Mouse (Mus musculus) kidney, embryonic 16.5 days (tissue): ENCODE data around the gene Cenpf. TPM values are rescaled to one million over a fixed set of nuclear protein-coding genes. Genes with fewer than 3 reads are reported as not detected.
"Not testable (repeated sequence)": the region's sequence is repeated elsewhere in the genome, so short reads cannot be mapped to it uniquely, and the experiment has no call there.

Experiments used
- ATAC-seq: fragments of 200-750 bp; cut with Nextera tagmentation; 2 replicates; pipeline ENCODE4 v1.8.0; 2017; ENCODE audit warnings: moderate TSS enrichment; ENCODE audit not compliant: low FRiP score, low TSS enrichment
- H3K27ac ChIP-seq: fragments of 300-500 bp; sonication (generic); 2 replicates; pipeline ENCODE4 v1.5.1; 2014; ENCODE audit warnings: low read length
- H3K27me3 ChIP-seq: fragments of 300-500 bp; sonication (generic); 2 replicates; pipeline ENCODE4 v1.6.1; 2014; ENCODE audit warnings: low read length, control low read depth, mixed read lengths; ENCODE audit not compliant: insufficient read depth
- H3K36me3 ChIP-seq: fragments of 300-500 bp; sonication (generic); 2 replicates; pipeline ENCODE4 v1.6.1; 2014; ENCODE audit warnings: low read length, control low read depth, mixed read lengths; ENCODE audit not compliant: insufficient read depth
- H3K4me1 ChIP-seq: fragments of 300-500 bp; sonication (generic); 2 replicates; pipeline ENCODE4 v1.6.1; 2014; ENCODE audit warnings: low read length, control low read depth, mixed read lengths; ENCODE audit not compliant: insufficient read depth
- H3K4me2 ChIP-seq: fragments of 300-500 bp; sonication (generic); replicated peaks from 2 replicates; pipeline ENCODE4 v1.6.1; 2014; ENCODE audit warnings: low read depth, low read length
- H3K4me3 ChIP-seq: fragments of 300-500 bp; sonication (generic); 2 replicates; pipeline ENCODE4 v1.5.1; 2014; ENCODE audit warnings: mild to moderate bottlenecking, low read length
- H3K9ac ChIP-seq: fragments of 300-500 bp; sonication (generic); replicated peaks from 2 replicates; pipeline ENCODE4 v1.6.1; 2014; ENCODE audit warnings: low read length
- H3K9me3 ChIP-seq: fragments of 300-500 bp; sonication (generic); 2 replicates; pipeline ENCODE4 v1.6.1; 2016; ENCODE audit warnings: low read length, control low read depth
- WGBS: fragments of 180-500 bp; shearing (Covaris S2); extraction: QIAGEN DNeasy Blood & Tissue Kit; methylation state at CpG from one replicate; pipeline ENCODE4 v1.1.7; 2014; 5-methylcytosine and 5-hydroxymethylcytosine counted together
- polyA plus RNA-seq: library from polyadenylated mRNA; unstranded; fragments of >200 nt; fragmentation: Nextera tagmentation; extraction: Ambion mirVana; gene quantifications from 2 replicates; pipeline ENCODE4 v1.2.1, GENCODE M21; 2015

Cenpf gene
- polyA plus RNA-seq, 1 experiment from 2014 or later: 65.4 TPM

- H3K27me3 ChIP-seq: no peaks in the 10 kb centered on the region
- H3K36me3 ChIP-seq: no peaks in the 10 kb centered on the region
- no peak overlapping the region for H3K9ac ChIP-seq
- no peak overlapping the region for H3K4me3 ChIP-seq
- no peak overlapping the region for H3K27ac ChIP-seq
- 84% methylated on average over 6 of the region's 6 CpGs for WGBS
- H3K4me1 ChIP-seq: peaks cover 3% of the 10 kb centered on the region; the same call in 1 of the 2 replicates
- ATAC-seq: no peak
- H3K4me2 ChIP-seq: no peak overlapping the region
- H3K9me3 ChIP-seq: no peaks in the 10 kb centered on the region
These were observed 12.3 kb upstream of the Cenpf start for GRCm38 (mm10) chr1:189700186-189700585.

- Histone ChIP-seq H3K4me2 (no peak overlapping the region), H3K27ac (no peak overlapping the region), H3K4me3 (no peak overlapping the region), H3K27me3 (no peaks in the 10 kb centered on the region), H3K4me1 (peaks cover 3% of the 10 kb centered on the region; the same call in 1 of the 2 replicates), H3K9ac (no peak overlapping the region), H3K36me3 (no peaks in the 10 kb centered on the region), H3K9me3 (no peaks in the 10 kb centered on the region)
- no peak for ATAC-seq
- WGBS: 69% methylated on average over 4 of the region's 4 CpGs
These were observed 10.5 kb upstream of the Cenpf start for GRCm38 (mm10) chr1:189698416-189698815.

- Histone ChIP-seq H3K4me3 (no peak overlapping the region), H3K27me3 (no peaks in the 10 kb centered on the region), H3K27ac (no peak overlapping the region), H3K4me2 (no peak overlapping the region), H3K9me3 (no peaks in the 10 kb centered on the region), H3K36me3 (no peaks in the 10 kb centered on the region), H3K9ac (no peak overlapping the region), H3K4me1 (peaks cover under 1% of the 10 kb centered on the region; the same call in 1 of the 2 replicates)
- ATAC-seq: no peak
These were observed 7.4 kb upstream of the Cenpf start for GRCm38 (mm10) chr1:189695321-189695720.

- Histone ChIP-seq H3K9me3 (no peaks in the 10 kb centered on the region), H3K4me2 (no peak overlapping the region), H3K36me3 (no peaks in the 10 kb centered on the region), H3K4me3 (no peak overlapping the region), H3K27me3 (no peaks in the 10 kb centered on the region), H3K9ac (no peak overlapping the region), H3K4me1 (peaks cover 10% of the 10 kb centered on the region), H3K27ac (no peak overlapping the region)
- no peak for ATAC-seq
- WGBS: 88% methylated on average over 2 of the region's 2 CpGs
These were observed 6.5 kb upstream of the Cenpf start for GRCm38 (mm10) chr1:189694391-189694790.

- H3K9ac ChIP-seq, H3K9me3 ChIP-seq, H3K4me3 ChIP-seq, H3K27ac ChIP-seq, H3K36me3 ChIP-seq, ATAC-seq, H3K4me2 ChIP-seq, H3K27me3 ChIP-seq: not testable (repeated sequence)
- peaks cover 20% of the 10 kb centered on the region for H3K4me1 ChIP-seq
- 46% methylated on average over 3 of the region's 3 CpGs for WGBS
These were observed 4.6 kb upstream of the Cenpf start for GRCm38 (mm10) chr1:189692442-189692841.

- Histone ChIP-seq H3K27ac (no peak overlapping the region), H3K9ac (peak overlapping the region; percentile 69), H3K4me1 (peaks cover 36% of the 10 kb centered on the region), H3K9me3 (no peaks in the 10 kb centered on the region), H3K4me3 (peak overlapping the region; percentile 79), H3K36me3 (peaks cover 6% of the 10 kb centered on the region), H3K27me3 (no peaks in the 10 kb centered on the region), H3K4me2 (peak overlapping the region; percentile 57)
- 37% methylated on average over 4 of the region's 4 CpGs for WGBS
- no peak for ATAC-seq
These were observed 1.4 kb upstream of the Cenpf start for GRCm38 (mm10) chr1:189689050-189689833.

- Histone ChIP-seq H3K4me1 (peaks cover 36% of the 10 kb centered on the region), H3K36me3 (peaks cover 15% of the 10 kb centered on the region), H3K4me2 (peak overlapping the region; percentile 57), H3K27ac (0 out of 2 replicates have a peak overlapping the region, but pooled peaks have one; percentile 36), H3K27me3 (no peaks in the 10 kb centered on the region), H3K4me3 (peak overlapping the region; percentile 79), H3K9me3 (no peaks in the 10 kb centered on the region), H3K9ac (peak overlapping the region; percentile 69)
- WGBS: under 1% methylated on average over 15 of the region's 15 CpGs
- ATAC-seq: peak; percentile 0; the same call in 1 of the 2 replicates
These were observed 483 bp upstream of the Cenpf start for GRCm38 (mm10) chr1:189688388-189688750.

DNA sequence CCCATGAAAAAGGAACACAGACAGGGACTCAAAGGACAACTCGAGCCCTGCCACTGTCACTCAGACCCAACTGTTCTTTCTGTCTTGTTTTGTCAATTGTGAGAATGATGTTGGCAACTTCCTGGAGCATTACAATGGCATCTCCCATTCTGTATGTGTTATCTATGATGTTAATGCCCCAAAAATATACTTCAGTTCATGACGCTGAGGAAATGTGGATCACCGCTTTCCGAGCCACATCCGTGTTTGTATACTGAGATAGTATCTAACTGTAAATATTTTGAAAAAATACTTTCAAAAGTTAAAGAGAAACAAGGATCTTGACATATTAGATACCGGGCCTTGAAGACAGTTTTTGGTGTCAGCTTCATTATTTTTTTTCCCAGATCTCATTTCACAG lies 1.9 kb downstream of the Cenpf start:
- Histone ChIP-seq H3K27ac (no peak overlapping the region), H3K27me3 (no peaks in the 10 kb centered on the region), H3K9ac (0 out of 2 replicates have a peak overlapping the region, but pooled peaks have one; percentile 2), H3K36me3 (peaks cover 29% of the 10 kb centered on the region), H3K4me1 (peaks cover 36% of the 10 kb centered on the region), H3K4me3 (no peak overlapping the region), H3K9me3 (no peaks in the 10 kb centered on the region), H3K4me2 (peak overlapping the region; percentile 76; the same call in 1 of the 2 replicates)
- ATAC-seq: no peak
- 65% methylated on average over 6 of the region's 6 CpGs for WGBS

- WGBS: 93% methylated on average over 9 of the region's 9 CpGs
- no peak overlapping the region for H3K9ac ChIP-seq
These were observed 3.0 kb downstream of the Cenpf start for GRCm38 (mm10) chr1:189684786-189685415.

GRCm38 (mm10) chr1:189679555-189679954 lies 8.3 kb downstream of the Cenpf start:
- Histone ChIP-seq H3K4me3 (no peak overlapping the region), H3K36me3 (peaks cover 53% of the 10 kb centered on the region)

More at GRCm38 (mm10) chr1:189684786-189685415, 3.0 kb downstream of the Cenpf start:
- ATAC-seq: no peak
- Histone ChIP-seq H3K27me3 (no peaks in the 10 kb centered on the region), H3K9me3 (no peaks in the 10 kb centered on the region), H3K27ac (no peak overlapping the region), H3K36me3 (peaks cover 33% of the 10 kb centered on the region), H3K4me1 (peaks cover 31% of the 10 kb centered on the region), H3K4me3 (no peak overlapping the region), H3K4me2 (no peak overlapping the region)

More at GRCm38 (mm10) chr1:189679555-189679954, 8.3 kb downstream of the Cenpf start:
- no peak for ATAC-seq
- no peaks in the 10 kb centered on the region for H3K9me3 ChIP-seq
- no peak overlapping the region for H3K9ac ChIP-seq
- H3K4me1 ChIP-seq: no peaks in the 10 kb centered on the region
- H3K4me2 ChIP-seq: no peak overlapping the region
- H3K27ac ChIP-seq: no peak overlapping the region
- no peaks in the 10 kb centered on the region for H3K27me3 ChIP-seq
- 96% methylated on average over 3 of the region's 3 CpGs for WGBS
